ENCODE assay signal across 16 mouse cellular contexts in genomic region chr1:69227864-69228263, GRCm38 (mm10).
"Had no signal": no experiment of that assay in that cellular context is flagged by ENCODE, and none has a peak within 500 bp of the region (broad histone marks: within the 10 kb centered on the region; RNA-seq: fewer than 3 reads in every experiment).

No protein-coding gene starts in this region.

- H3K4me3 ChIP-seq: liver, embryonic 13.5 days; neural tube, embryonic 12.5 days; neural tube, embryonic 15.5 days; stomach, embryonic 15.5 days had no signal

- H3K36me3 ChIP-seq: liver, embryonic 13.5 days; neural tube, embryonic 12.5 days; neural tube, embryonic 15.5 days; stomach, embryonic 15.5 days had no signal

- H3K27me3 ChIP-seq: liver, embryonic 13.5 days; neural tube, embryonic 12.5 days; neural tube, embryonic 15.5 days; stomach, embryonic 15.5 days had no signal

- H3K4me1 ChIP-seq: liver, embryonic 13.5 days; neural tube, embryonic 12.5 days; neural tube, embryonic 15.5 days; stomach, embryonic 15.5 days had no signal

- H3K9ac ChIP-seq: liver, embryonic 13.5 days; neural tube, embryonic 12.5 days; neural tube, embryonic 15.5 days; stomach, embryonic 15.5 days had no signal

- H3K9me3 ChIP-seq: liver, embryonic 13.5 days; neural tube, embryonic 12.5 days; neural tube, embryonic 15.5 days; stomach, embryonic 15.5 days had no signal

- H3K27ac ChIP-seq: liver, embryonic 13.5 days; neural tube, embryonic 12.5 days; neural tube, embryonic 15.5 days; stomach, embryonic 15.5 days had no signal

- DNase-seq: kidney, adult 9 months; kidney, postnatal 14 days; kidney, postnatal 4 days; liver, embryonic 13.5 days; lung, adult 2 months; lung, postnatal 14 days; lung, postnatal 4 days; midbrain, embryonic 14.5 days; right cerebral cortex, adult 18-20 months; right cerebral cortex, postnatal 25 days; spleen, adult 18-20 months; thymus, postnatal 25 days had no signal

- H3K4me2 ChIP-seq: liver, embryonic 13.5 days; midbrain, embryonic 11.5 days; neural tube, embryonic 12.5 days; neural tube, embryonic 15.5 days; stomach, embryonic 15.5 days had no signal
